Mouse (Mus musculus) mature B cell (primary cell): ENCODE results near the gene Abcc2.

Experiments
- in situ Hi-C: fragments of 300-500 bp; cut with MboI; formaldehyde crosslinking; loops from 2 replicates; pipeline ENCODE4 v1.14.3; 2019

Gene Abcc2

GRCm38 (mm10) chr19:43851996-43852630 lies 70.1 kb downstream of the Abcc2 start:
- in situ Hi-C loops = no loop called here

GRCm38 (mm10) chr19:43852837-43853545 lies 71.0 kb downstream of the Abcc2 start:
- in situ Hi-C loops = no loop called here

- in situ Hi-C loops = no loop called here
Observed at GRCm38 (mm10) chr19:43857347-43857746, 75.4 kb downstream of the Abcc2 start.

GRCm38 (mm10) chr19:43870418-43870817 lies 88.4 kb downstream of the Abcc2 start:
- in situ Hi-C loops = no loop called here

- in situ Hi-C loops = no loop called here
Observed at GRCm38 (mm10) chr19:43874351-43874750, 92.4 kb downstream of the Abcc2 start.

GRCm38 (mm10) chr19:43875996-43876395 lies 94.0 kb downstream of the Abcc2 start:
- in situ Hi-C loops = no loop called here

- in situ Hi-C loops = no loop called here
Observed at GRCm38 (mm10) chr19:43877364-43877763, 95.4 kb downstream of the Abcc2 start.

- in situ Hi-C loops = no loop called here
Observed at GRCm38 (mm10) chr19:43878111-43879092, 96.4 kb downstream of the Abcc2 start.

- in situ Hi-C loops = no loop called here
Observed at GRCm38 (mm10) chr19:43879401-43880212, 97.6 kb downstream of the Abcc2 start.

- in situ Hi-C loops = no loop called here
Observed at GRCm38 (mm10) chr19:43880420-43880819, 98.4 kb downstream of the Abcc2 start.

GRCm38 (mm10) chr19:43881615-43882014 lies 99.6 kb downstream of the Abcc2 start:
- in situ Hi-C loops = no loop called here

GRCm38 (mm10) chr19:43882895-43883573 lies 101.0 kb downstream of the Abcc2 start:
- in situ Hi-C loops = no loop called here

- in situ Hi-C loops = no loop called here
Observed at GRCm38 (mm10) chr19:43884668-43885498, 102.9 kb downstream of the Abcc2 start.

GRCm38 (mm10) chr19:43886371-43887099 lies 104.5 kb downstream of the Abcc2 start:
- in situ Hi-C loops = no loop called here

GRCm38 (mm10) chr19:43887242-43887641 lies 105.2 kb downstream of the Abcc2 start:
- in situ Hi-C loops = no loop called here

GRCm38 (mm10) chr19:43887725-43888124 lies 105.7 kb downstream of the Abcc2 start:
- in situ Hi-C loops = no loop called here
